Mouse (Mus musculus): ENCODE measurements around the gene Alb. TPM values are rescaled to one million over a fixed set of nuclear protein-coding genes. Genes with fewer than 3 reads are reported as not detected.

Gene Alb
- polyA plus RNA-seq, 1 experiment from 2014 or later, result not detected

- CTCF ChIA-PET, result interaction anchor here (2.5 kb wide), 1 partner anchor 10 kb away, joined by 11 read pairs; no protein-coding TSS in a partner anchor
- no peak for TF ChIP-seq CTCF (IDR thresholded peaks at IDR 0.05)
- POLR2A ChIA-PET, result no interaction called here
- in situ Hi-C loops (cut with MboI; ENCODE audit: low pct_unique_long_range_greater_than_20kb), result no loop called here
- DNase-seq (ENCODE audit: low read depth, low spot score) (no peak), ATAC-seq (no peak)
- peaks cover 25% of the 10 kb centered on the region for H3K27me3 ChIP-seq
These were observed 29.8 kb downstream of the Alb start, which contains the start of gene Afp for GRCm38 (mm10) chr5:90490518-90490917. Gene Afp, plus strand, starts transcription at chr5:90490737.

GRCm38 (mm10) chr5:90492440-90492839 lies 31.7 kb downstream of the Alb start:
- ChIA-PET CTCF (interaction anchor here (0.6 to 1.4 kb wide), 3 partner anchors 8 to 309 kb away, joined by 3 read pairs; no protein-coding TSS in a partner anchor), POLR2A (no interaction called here)
- in situ Hi-C loops (cut with MboI; ENCODE audit: low pct_unique_long_range_greater_than_20kb), result no loop called here
- DNase-seq (ENCODE audit: low read depth, low spot score) (no peak), ATAC-seq (no peak)
- H3K27me3 ChIP-seq, result peaks cover 20% of the 10 kb centered on the region
- no peak for TF ChIP-seq CTCF (IDR thresholded peaks at IDR 0.05)

- ChIA-PET POLR2A (no interaction called here), CTCF (no interaction called here)
- peaks cover 24% of the 10 kb centered on the region for H3K27me3 ChIP-seq
- TF ChIP-seq CTCF (IDR thresholded peaks at IDR 0.05), result no peak
- ATAC-seq, result no peak
- DNase-seq (ENCODE audit: low read depth, low spot score), result no peak
- in situ Hi-C loops (cut with MboI; ENCODE audit: low pct_unique_long_range_greater_than_20kb), result no loop called here
These were observed 33.6 kb downstream of the Alb start for GRCm38 (mm10) chr5:90494308-90494707.

- H3K27me3 ChIP-seq, result peaks cover 39% of the 10 kb centered on the region
- DNase-seq (ENCODE audit: low read depth, low spot score) (no peak), ATAC-seq (no peak)
- POLR2A ChIA-PET, result interaction anchor here (1.1 to 1.3 kb wide), 2 partner anchors 33 to 132 kb away, joined by 3 to 4 read pairs; partner anchors contain the start of gene Gm9958
- TF ChIP-seq CTCF (IDR thresholded peaks at IDR 0.05), result no peak
- in situ Hi-C loops (cut with MboI; ENCODE audit: low pct_unique_long_range_greater_than_20kb), result loop anchor here (5.0 kb wide), 2 partner anchors 88 to 297 kb away; no protein-coding TSS in a partner anchor
- CTCF ChIA-PET, result interaction anchor here (1.1 to 6.0 kb wide), 9 partner anchors 15 to 302 kb away, joined by 3 to 29 read pairs (median 7); no protein-coding TSS in a partner anchor
These were observed 38.8 kb downstream of the Alb start for GRCm38 (mm10) chr5:90499509-90499908.

GRCm38 (mm10) chr5:90500714-90501113 lies 40.0 kb downstream of the Alb start:
- peak; percentile 89 for TF ChIP-seq CTCF (IDR thresholded peaks at IDR 0.05)
- peaks cover 39% of the 10 kb centered on the region for H3K27me3 ChIP-seq
- DNase-seq (ENCODE audit: low read depth, low spot score) (peak; percentile 10), ATAC-seq (no peak)
- in situ Hi-C loops (cut with MboI; ENCODE audit: low pct_unique_long_range_greater_than_20kb), result loop anchor here (5.0 kb wide), 1 partner anchor 152 kb away; no protein-coding TSS in a partner anchor
- ChIA-PET POLR2A (interaction anchor here (1.1 to 1.3 kb wide), 2 partner anchors 35 to 134 kb away, joined by 3 to 4 read pairs; partner anchors contain the start of gene Gm9958), CTCF (interaction anchor here (0.6 to 6.0 kb wide), 35 partner anchors 8 to 303 kb away, joined by 3 to 29 read pairs (median 4); partner anchors contain the start of genes 5830473C10Rik, Afm and Afp)

GRCm38 (mm10) chr5:90501752-90502151 lies 41.1 kb downstream of the Alb start:
- in situ Hi-C loops (cut with MboI; ENCODE audit: low pct_unique_long_range_greater_than_20kb), result loop anchor here (5.0 kb wide), 1 partner anchor 151 kb away; no protein-coding TSS in a partner anchor
- CTCF ChIA-PET, result interaction anchor here (1.0 to 6.0 kb wide), 7 partner anchors 14 to 302 kb away, joined by 3 to 29 read pairs (median 8); no protein-coding TSS in a partner anchor

GRCm38 (mm10) chr5:90504742-90505141 lies 44.0 kb downstream of the Alb start:
- DNase-seq (ENCODE audit: low read depth, low spot score) (no peak), ATAC-seq (no peak)
- TF ChIP-seq CTCF (IDR thresholded peaks at IDR 0.05), result no peak
- POLR2A ChIA-PET, result no interaction called here
- in situ Hi-C loops (cut with MboI; ENCODE audit: low pct_unique_long_range_greater_than_20kb), result loop anchor here (5.0 kb wide), 1 partner anchor 148 kb away; no protein-coding TSS in a partner anchor
- H3K27me3 ChIP-seq, result peaks cover 29% of the 10 kb centered on the region
- CTCF ChIA-PET, result interaction anchor here (1.7 to 2.1 kb wide), 2 partner anchors 10 to 302 kb away, joined by 6 to 9 read pairs; no protein-coding TSS in a partner anchor

More at GRCm38 (mm10) chr5:90501752-90502151, 41.1 kb downstream of the Alb start:
- POLR2A ChIA-PET, result no interaction called here
- peaks cover 39% of the 10 kb centered on the region for H3K27me3 ChIP-seq
- TF ChIP-seq CTCF (IDR thresholded peaks at IDR 0.05), result no peak
- ATAC-seq (no peak), DNase-seq (ENCODE audit: low read depth, low spot score) (no peak)

GRCm38 (mm10) chr5:90506507-90506906 lies 45.8 kb downstream of the Alb start:
- in situ Hi-C loops (cut with MboI; ENCODE audit: low pct_unique_long_range_greater_than_20kb), result no loop called here
- CTCF ChIA-PET, result no interaction called here
- H3K27me3 ChIP-seq, result peaks cover 27% of the 10 kb centered on the region
- POLR2A ChIA-PET, result no interaction called here
- TF ChIP-seq CTCF (IDR thresholded peaks at IDR 0.05), result no peak
- ATAC-seq (no peak), DNase-seq (ENCODE audit: low read depth, low spot score) (no peak)

- no peak for ATAC-seq
- TF ChIP-seq CTCF (IDR thresholded peaks at IDR 0.05), result no peak
- CTCF ChIA-PET, result no interaction called here
- in situ Hi-C loops (cut with MboI; ENCODE audit: low pct_unique_long_range_greater_than_20kb), result no loop called here
- POLR2A ChIA-PET, result no interaction called here
- peaks cover 23% of the 10 kb centered on the region for H3K27me3 ChIP-seq
- no peak for DNase-seq (ENCODE audit: low read depth, low spot score)
These were observed 46.8 kb downstream of the Alb start for GRCm38 (mm10) chr5:90507411-90507949.

- ChIA-PET CTCF (no interaction called here), POLR2A (no interaction called here)
- in situ Hi-C loops (cut with MboI; ENCODE audit: low pct_unique_long_range_greater_than_20kb), result no loop called here
- H3K27me3 ChIP-seq, result peaks cover 10% of the 10 kb centered on the region
- DNase-seq (ENCODE audit: low read depth, low spot score) (no peak), ATAC-seq (no peak)
- TF ChIP-seq CTCF (IDR thresholded peaks at IDR 0.05), result no peak
These were observed 49.3 kb downstream of the Alb start for GRCm38 (mm10) chr5:90509828-90510592.
